Mouse (Mus musculus) T-helper 1 cell (primary cell): ENCODE measurements at regions not wholly inside any gene's neighbourhood (a gene's known extent, or its start where the extent isn't known, plus 50 kb on each side); places are given as distances from the start of the nearest gene placed in this dataset.

Source experiments
- in situ Hi-C: fragments of 300-600 bp; cut with MboI, MseI; formaldehyde crosslinking; loops from one replicate; pipeline ENCODE4 v1.15.1; 2025; ENCODE audit warnings: high pct_unique_total_duplicates

DNA sequence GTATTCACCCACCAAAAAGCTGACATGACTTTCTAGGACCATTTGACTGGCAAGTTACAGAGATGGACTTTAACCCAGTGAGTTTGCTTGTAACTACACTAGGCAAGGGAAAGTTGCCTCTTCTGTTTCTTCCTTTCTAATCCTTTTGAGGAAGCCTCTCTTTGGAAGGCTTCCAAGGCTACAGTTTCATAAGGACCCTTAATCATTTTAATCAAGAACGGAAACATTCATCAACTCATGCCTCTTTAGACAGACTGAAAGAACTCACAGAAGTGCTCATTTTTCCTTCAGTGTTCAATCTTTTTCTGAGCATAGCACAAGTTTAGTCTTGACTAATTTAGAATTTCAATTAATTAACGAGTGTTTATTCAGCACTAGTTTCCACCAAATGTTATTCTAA, 84.2 kb downstream of the Ddx1 start:
- in situ Hi-C loops, result no loop called here

GRCm38 (mm10) chr12:13161051-13161450, 88.0 kb downstream of the Ddx1 start:
- in situ Hi-C loops, result no loop called here

GRCm38 (mm10) chr12:13159346-13160055, 89.5 kb downstream of the Ddx1 start:
- in situ Hi-C loops, result no loop called here

DNA sequence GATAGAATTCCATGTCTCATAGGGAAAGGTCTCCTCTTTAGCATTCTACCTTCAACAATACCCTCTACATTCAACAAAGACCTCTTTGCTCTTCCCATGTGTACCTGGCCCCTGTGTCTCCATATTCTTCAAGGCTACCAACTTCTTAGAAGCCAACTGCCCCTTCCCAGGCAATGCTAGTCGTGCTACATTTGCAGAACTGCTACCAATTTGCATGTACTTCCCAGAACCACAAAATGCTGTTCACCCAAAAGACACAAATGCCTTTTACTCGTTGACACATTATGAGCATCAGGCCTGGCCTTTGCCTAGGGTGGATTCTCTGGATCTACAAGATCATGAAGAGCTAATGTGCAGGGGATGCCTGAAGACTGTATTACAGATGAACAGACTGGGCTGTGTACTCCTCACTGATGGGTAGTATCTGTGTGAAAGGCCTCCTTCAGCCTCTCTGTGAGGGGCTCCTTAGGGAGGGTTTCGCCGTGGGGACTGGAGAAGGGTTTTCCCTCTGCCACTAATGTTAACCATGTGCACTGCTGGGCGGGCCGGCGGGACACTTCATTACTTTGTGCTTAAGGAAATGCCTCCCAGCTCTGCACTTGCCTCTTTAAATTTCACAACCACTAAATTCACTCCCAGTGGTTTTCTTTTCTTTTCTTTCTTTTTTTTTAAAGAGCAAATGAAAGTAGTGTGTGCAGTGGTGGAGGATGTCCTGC, 91.2 kb downstream of the Ddx1 start:
- in situ Hi-C loops, result no loop called here

GRCm38 (mm10) chr12:13157089-13157488, 91.9 kb downstream of the Ddx1 start:
- in situ Hi-C loops, result no loop called here

DNA sequence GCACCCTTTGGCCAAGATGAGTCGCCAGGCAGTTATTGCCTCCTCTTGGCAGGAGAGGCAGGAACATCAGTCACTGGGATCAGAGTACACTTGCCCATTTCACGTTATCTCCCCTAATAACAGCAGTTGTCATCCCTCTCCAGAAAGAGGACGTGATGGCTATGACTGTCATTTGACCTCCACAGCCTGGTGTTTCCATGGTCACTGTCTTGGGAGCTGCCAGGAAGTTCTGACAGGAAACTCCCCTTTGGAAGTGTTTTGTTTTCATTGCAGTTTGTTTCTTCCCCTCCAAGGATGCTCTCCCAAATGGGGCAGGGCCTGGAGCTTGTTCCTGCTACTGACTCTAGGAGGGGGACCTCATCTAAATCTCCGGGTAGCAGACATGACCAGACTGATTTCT, 98.3 kb downstream of the Ddx1 start:
- in situ Hi-C loops, result no loop called here

DNA sequence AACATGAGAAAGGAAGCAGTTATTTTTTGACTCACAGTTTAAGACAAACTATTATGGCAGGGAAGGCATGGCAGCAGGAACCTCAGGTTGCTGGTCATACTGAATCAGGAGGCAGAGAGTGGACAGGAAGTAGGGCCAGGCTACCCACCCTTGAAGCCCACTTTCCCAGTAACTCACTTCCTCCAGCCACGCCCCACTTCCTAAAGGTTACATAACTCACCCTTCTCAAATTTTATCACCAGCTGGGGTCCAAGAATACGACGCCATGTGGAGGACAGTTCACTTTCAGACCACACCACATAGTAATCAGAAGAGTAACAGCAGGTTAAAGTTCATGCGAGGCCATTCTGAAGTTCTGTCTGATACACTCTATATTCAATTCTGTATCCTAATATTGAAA, 101.8 kb downstream of the Ddx1 start:
- in situ Hi-C loops, result no loop called here

- in situ Hi-C loops, result no loop called here
These were observed 103.6 kb downstream of the Ddx1 start for GRCm38 (mm10) chr12:13145186-13146115.

- in situ Hi-C loops, result no loop called here
These were observed 104.3 kb downstream of the Ddx1 start for GRCm38 (mm10) chr12:13144739-13145138.

- in situ Hi-C loops, result no loop called here
These were observed 108.4 kb downstream of the Ddx1 start for GRCm38 (mm10) chr12:13140636-13141035.

DNA sequence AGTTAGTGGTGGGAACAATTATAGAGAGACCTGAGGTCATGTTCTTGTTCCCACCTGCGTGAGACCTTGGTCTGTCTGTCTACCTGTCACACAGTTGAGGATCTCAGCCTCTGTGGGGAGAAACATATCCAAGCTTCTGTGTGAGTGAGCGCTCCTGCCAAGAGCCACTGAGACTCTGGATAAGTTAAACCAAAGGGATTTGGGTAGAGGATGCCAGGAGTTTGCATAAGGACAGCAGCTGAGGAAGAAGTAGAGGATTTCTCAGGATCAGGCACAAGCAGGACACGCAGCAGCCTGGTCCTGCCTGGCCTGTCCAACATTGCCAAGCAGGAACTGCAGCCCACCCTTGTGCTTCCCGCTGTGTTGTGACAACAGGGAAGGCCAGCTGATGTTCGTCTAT, 109.8 kb downstream of the Ddx1 start:
- in situ Hi-C loops, result no loop called here

- in situ Hi-C loops, result no loop called here
These were observed 114.8 kb downstream of the Ddx1 start for GRCm38 (mm10) chr12:13134168-13134567.

DNA sequence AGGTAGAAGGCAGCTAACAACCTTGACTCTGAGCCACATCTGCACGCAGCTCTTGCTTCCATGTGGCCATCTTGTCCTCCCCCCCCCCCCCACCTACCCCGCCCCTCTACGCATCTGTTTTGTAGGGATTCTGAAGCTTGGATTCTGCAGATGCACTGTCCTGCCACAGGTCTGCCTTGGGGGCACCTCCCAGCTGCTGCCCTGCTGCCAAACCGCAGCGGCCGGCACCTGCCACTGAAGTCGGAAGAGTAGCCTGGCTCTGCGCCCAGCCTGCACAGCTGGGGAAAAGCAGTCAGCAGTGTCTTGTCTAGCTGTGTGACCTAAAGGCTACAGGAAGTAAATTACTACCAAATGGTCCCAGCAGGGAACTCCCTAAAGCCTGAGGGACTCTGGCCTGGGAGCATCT, 119.3 kb downstream of the Ddx1 start:
- in situ Hi-C loops, result no loop called here

DNA sequence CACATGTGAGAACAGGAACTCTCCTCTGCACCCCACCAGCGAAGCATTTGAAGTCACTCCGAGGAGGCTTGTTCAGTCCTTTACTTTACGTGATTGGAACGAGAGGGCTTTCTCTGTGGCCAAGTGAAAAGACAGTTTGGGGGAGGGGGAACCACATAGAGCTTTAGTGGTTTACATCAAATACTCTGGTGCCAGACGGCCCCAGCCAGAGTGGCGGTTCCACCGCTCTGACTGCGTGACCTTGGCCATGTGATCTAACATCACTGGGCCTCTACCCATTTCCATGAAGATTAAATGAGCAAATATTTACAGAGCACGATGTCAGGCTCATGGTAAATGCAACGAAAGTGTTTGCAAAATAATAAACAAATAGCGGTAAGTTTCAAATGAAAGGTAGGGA, 121.6 kb downstream of the Ddx1 start:
- in situ Hi-C loops, result no loop called here

GRCm38 (mm10) chr12:13125054-13125453, 124.0 kb downstream of the Ddx1 start:
- in situ Hi-C loops, result no loop called here

DNA sequence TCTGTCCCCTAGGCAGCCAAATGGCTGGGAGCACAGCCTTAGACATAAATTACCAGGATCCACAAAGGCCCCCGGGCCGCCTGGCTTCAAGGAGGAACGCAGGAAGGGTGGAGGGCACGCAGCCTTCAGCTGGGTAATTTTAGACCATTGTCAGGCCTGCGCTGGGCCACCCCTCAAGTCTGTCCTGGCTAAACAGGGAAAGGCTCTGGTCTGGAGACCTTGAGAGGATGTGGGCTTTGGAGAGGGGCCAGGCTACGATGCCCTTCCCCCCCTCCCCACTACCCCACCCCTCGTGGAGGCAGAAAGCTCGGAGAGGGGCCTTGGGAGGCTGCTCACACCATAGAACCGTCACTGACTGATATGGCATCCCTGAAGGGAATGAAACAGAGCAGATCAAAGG, 126.7 kb downstream of the Ddx1 start:
- in situ Hi-C loops, result no loop called here

DNA sequence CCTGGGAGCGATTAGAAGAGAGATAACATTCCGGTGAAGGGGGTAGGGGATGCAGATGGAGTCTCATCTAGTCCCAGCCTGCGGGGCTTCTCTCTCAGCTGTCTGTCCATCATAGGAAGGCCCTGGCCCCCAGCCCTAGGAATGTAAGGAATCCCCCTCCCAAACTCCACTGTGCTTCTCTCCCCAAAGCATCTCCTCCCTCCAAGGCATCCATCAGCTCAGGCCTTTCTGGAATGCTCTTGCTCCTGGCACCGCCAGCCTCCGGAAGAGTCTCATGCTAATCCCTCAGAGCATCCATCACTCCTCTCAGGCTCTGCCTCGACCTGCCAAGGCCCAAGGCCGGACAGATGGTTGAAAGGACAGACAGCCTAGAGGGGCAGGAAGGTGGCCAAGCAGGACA, 128.4 kb downstream of the Ddx1 start:
- in situ Hi-C loops, result no loop called here

DNA sequence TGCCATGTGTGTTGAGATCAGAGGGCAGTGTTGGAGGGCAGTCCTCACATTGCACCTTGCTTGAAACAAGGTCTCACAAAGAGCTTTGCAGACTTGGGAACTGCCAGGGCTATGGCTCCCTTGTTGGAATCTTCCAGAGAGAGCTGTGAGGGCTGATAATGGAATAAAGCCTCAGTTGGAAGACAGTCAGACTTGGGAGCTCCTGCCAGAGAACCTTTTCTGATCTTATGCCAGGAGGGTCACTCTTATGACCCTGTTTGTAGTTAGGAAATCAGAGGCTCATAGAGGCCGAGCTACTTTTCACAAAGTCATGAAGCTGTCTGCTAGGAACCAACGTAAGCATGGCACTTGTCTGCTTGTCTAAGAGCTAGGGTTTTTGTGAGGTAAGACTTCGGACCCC, 129.4 kb downstream of the Ddx1 start:
- in situ Hi-C loops, result no loop called here

- in situ Hi-C loops, result no loop called here
These were observed 131.0 kb downstream of the Ddx1 start for GRCm38 (mm10) chr12:13118026-13118425.

DNA sequence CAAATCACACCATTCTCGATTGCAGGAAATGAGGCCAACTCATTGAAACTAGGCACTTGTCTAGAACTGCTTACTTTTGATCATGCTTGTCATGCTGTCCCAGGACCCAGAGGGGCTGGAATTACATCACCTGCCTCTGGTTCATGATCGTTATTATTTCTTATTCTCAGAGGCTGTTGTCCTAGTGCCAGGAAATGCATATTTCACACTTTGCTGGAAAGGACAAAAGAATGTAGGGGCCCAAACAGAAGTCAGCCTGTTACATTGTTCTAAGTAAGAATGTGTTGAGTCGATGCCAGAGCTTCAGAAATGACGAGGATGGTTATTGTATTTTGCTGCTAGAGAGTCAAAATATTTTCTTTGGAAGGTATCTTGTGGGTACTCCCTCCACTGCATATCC, 134.7 kb downstream of the Ddx1 start:
- in situ Hi-C loops, result no loop called here

DNA sequence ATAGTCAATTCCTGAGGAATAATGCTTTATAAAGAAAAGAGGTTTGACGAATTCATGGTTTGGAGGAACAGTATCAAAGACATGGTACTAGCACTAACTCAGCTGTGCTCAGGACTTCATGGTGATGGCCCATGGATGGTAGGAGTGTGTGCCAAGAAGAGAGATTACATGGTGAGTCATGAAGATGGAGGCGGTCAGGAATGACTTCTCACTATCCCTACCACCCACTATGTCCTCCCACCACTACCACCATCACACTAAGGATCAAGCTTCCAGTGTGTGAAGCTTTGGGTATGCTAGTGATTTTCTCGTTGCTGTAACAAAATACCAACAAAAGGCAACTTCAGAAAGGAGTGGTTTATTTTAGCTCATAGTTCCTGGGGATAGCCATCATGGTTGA, 142.1 kb downstream of the Ddx1 start:
- in situ Hi-C loops, result no loop called here
